Mouse (Mus musculus) heart, adult 10 weeks (tissue): Measurements from ENCODE around the gene Il2ra. TPM values are rescaled to one million over a fixed set of nuclear protein-coding genes. Genes with fewer than 3 reads are reported as not detected.

Experiments used
- polyA plus RNA-seq: library from polyadenylated mRNA; stranded (reverse); fragments of 350-450 nt; fragmentation: Illumina TruSeq; extraction: RNeasy Lipid Tissue Mini Kit (QIAGEN cat#74804); gene quantifications from one replicate; pipeline ENCODE4 v1.2.3, GENCODE M21; 2014; ENCODE audit warnings: low read depth, low replicate concordance

Gene Il2ra
- polyA plus RNA-seq = 0.81 TPM

DNA sequence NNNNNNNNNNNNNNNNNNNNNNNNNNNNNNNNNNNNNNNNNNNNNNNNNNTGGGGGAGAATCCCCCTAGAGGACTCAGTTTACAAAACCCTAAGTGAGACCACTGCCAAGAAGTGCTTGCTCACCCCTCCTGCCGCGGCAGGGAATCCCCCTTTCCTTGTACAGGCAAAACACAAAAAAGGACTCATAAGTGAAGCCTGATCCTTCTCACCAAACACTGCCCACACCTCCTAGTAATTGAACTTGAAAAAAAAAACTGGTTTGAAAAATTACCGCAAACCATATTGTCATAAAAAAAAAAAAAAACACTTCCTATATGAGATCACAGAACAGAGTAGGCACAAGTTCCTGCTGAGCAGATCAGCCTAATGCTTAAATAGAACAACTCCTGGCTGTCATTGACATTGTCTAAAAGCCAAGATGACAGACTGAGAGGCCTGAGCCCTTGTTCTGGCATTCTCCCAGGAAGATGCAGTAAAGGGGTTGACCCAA lies at the start of gene Il2ra:
Gene Il2ra (plus strand): TSS at position 357 of the 491 bp plus-strand sequence.

DNA sequence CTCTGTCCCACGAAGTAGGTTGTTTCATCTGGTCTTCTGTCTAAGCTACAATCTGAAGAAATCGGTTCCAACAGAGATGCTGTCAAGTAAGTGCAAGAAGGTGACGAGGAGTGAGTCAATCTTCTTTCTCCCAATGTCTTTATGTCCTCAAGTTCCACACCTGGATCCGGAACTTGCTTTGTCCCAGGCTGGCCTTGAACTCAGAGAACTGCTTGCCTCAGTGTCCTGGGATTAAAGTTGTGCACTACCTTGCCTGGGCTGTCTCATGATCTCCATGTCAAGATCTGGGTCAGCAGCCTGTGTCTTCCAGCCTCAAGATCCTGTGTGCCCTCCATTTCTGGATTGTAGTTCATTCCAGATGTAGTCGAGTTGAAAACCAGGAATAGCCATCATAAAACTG lies 38.6 kb upstream of the Il2ra start, which contains the start of gene Rbm17:
Gene Rbm17 (minus strand): TSS at position 101 of the 400 bp plus-strand sequence.

DNA sequence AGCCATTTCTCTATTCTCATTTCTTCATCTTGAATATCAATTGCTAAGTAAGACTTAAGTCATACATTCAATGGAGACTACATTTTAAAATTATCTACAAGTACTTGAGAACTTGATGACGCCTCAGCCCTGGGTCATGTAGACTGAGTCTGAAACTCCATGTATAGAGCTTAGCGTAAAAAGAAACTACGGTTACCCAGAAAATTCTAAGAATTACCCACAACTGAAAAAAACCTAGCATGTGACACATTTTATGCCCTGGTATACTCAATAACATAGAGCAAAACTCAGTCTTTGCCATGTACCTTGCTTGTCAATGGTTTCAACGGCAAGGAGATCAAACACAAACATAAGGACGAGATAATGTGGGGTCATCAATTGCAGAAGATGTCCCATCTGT lies 16.7 kb upstream of the Il2ra start, which contains the start of gene Gm17490:
Gene Gm17490 (minus strand): TSS at position 375 of the 400 bp plus-strand sequence.

DNA sequence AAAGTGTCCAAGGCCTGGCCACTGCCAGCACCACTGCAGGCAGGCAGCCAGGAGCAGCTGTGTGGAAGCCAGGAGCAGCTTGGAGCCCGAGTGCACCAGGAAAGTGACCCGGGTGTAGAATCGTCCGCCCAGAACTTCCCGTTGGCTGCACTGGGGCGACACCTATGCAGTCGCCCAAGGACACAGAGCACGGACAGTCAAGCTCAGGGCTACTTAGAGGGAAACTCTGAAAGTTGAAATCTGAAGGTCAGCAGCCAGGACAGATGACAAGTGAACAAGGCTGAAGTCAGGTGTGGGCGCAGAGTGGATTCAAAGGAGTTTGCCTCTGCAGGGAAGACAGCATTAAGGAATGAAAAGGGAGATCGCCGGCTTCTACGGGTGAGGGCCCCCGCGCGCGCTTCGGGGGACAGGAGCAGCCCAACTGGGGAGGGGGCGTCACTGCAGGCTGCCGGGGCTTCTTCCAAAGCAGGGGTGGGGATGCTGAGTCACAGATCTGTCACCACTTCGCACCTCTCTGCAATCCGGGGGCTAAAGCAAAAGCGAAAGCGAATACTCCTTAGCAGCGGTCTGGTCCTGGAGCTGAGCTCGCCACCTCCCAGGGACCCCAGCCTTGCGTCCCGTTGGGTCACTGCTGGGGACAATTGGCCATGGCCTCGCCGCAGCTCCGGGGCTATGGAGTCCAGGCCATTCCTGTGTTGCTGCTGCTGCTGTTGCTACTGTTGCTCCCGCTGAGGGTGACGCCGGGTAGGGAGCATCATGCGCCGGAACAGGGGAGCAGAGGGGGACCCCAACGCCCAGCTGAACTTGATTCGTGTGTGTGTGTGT lies 62.8 kb downstream of the Il2ra start, which contains the start of gene Il15ra:
Gene Il15ra (plus strand): TSS at position 90 of the 825 bp plus-strand sequence.

Other genes with a start within 250 kb of the Il2ra start
- gene Pfkfb3, start 88.7 kb upstream of the Il2ra start, polyA plus RNA-seq = 5.6 TPM
- gene Rbm17, start 38.7 kb upstream of the Il2ra start, polyA plus RNA-seq = 67.7 TPM
- gene Gm17490, start 16.5 kb upstream of the Il2ra start, polyA plus RNA-seq = not detected
- gene Il15ra, start 62.5 kb downstream of the Il2ra start, polyA plus RNA-seq = 45.1 TPM
- 79.0 TPM for gene Fbh1, start 134.8 kb downstream of the Il2ra start, polyA plus RNA-seq
- 26.7 TPM for gene Ankrd16, start 135.1 kb downstream of the Il2ra start, polyA plus RNA-seq